Mouse (Mus musculus): ENCODE measurements around the gene Gm2075.
"Not testable (repeated sequence)": the region's sequence is repeated elsewhere in the genome, so short reads cannot be mapped to it uniquely, and the experiment has no call there.

DNA sequence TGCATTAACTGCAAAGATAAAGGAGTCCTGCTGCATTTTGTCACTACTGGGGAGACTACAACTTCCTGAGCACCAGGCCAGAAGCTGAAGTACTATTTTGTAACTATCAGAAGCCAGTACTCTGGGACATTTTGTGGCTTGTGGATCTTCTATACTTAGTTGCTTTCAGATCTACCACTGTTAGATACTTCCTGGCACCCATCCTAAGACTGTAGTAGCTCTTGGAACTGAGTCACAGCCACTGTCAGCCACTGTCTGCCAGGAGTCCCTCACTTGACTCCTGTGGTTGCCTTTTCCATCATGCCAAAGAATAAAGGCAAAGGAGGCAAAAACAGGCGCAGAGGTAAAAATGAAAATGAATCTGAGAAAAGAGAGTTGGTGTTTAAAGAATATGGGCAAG is at the start of gene Gm2075:
- TF ChIP-seq POLR2A (IDR thresholded peaks at IDR 0.05; ENCODE audit: control insufficient read depth, low read depth, low read length); CTCF (IDR thresholded peaks at IDR 0.05; ENCODE audit: control insufficient read depth, insufficient read depth, insufficient replicate concordance, low read depth, low read length): not testable (repeated sequence)

All from testis, adult 2 months (tissue).